Mouse (Mus musculus): ENCODE measurements around the gene Rai14. TPM values are rescaled to one million over a fixed set of nuclear protein-coding genes. Genes with fewer than 3 reads are reported as not detected.

The Rai14 gene
- polyA plus RNA-seq, 1 experiment from 2014 or later: 4.8 TPM

DNA sequence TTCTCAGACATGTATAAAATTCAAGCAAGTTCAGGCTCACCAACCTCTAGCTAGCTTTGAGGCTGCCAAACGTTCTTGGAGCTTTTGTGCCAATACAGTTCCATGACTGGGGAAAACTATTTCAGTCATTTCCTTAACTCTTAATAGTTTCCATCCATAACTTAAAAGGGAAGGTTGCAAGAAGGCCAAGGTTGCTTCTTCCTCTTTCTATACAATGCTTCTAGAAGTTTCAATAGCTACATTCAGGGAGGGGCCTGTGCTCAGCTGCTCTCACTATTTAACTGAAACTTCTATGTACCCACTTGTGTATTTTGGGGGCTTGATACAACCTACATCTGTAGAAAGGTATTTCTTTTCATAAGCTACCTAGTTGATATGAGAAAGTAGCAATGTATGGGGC, 24.9 kb upstream of the Rai14 start:
- H3K36me3 ChIP-seq (replicated peaks; ENCODE audit: insufficient read depth, low read length): no peaks in the 10 kb centered on the region
- H3K4me1 ChIP-seq (ENCODE audit: insufficient read depth): no peaks in the 10 kb centered on the region
- no peaks in the 10 kb centered on the region for H3K9me3 ChIP-seq (ENCODE audit: low read length)
- H3K4me3 ChIP-seq (ENCODE audit: low read depth, low read length): no peak overlapping the region
- no peak overlapping the region for H3K27ac ChIP-seq (ENCODE audit: low read depth)
- TF ChIP-seq EP300 (IDR thresholded peaks at IDR 0.05; ENCODE audit: low read depth): no peak
- TF ChIP-seq CTCF (IDR thresholded peaks at IDR 0.05; ENCODE audit: low read depth): no peak
- DNase-seq: no peak
- H3K4me2 ChIP-seq (ENCODE audit: low read depth, low read length): no peak overlapping the region
- H3K9ac ChIP-seq (replicated peaks): no peak overlapping the region
- no peaks in the 10 kb centered on the region for H3K27me3 ChIP-seq (ENCODE audit: insufficient read depth, low read length)
- ATAC-seq: no peak
- WGBS (ENCODE audit: insufficient replicate concordance): 18% methylated on average over 1 of the region's 1 CpGs

DNA sequence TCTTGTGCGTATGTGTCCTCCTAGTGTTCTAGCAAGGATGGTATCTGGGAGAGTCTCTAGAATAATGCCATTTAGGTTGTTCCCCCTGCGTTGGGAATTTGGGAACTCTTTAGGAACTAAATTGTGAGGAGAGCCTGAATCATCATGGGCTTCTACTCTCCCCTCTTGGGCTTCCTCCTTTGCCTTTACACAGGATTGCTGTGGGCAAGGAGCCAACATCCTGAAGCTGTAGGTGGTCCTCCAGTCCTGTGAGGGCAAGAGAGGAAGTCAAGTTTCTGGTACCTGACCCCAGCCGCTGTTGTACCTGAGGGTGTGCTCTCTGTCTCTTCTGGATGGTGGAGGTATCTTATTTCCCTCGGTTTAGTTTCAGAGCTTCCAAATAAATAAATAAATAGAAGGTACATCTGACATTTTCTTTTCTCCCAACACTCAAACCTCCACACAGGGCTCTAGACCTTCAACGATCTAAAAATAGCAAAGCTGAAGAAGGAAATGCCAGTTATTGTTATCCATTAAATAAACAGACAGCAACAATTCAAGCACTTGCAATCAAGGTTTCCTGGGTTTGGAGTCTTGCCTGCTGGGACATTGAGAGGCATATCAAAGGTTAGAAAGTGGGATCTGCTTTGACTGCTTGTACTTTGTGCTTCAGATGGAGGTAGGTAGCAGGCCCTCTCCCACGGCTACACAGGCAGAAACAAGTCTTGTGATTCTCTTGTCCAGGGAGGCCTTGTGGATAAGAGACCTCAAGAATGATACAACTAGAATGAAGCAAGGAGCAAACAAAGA, 24.1 kb upstream of the Rai14 start:
- H3K27me3 ChIP-seq (ENCODE audit: insufficient read depth, low read length): no peaks in the 10 kb centered on the region
- no peak overlapping the region for H3K9ac ChIP-seq (replicated peaks)
- H3K27ac ChIP-seq (ENCODE audit: low read depth): no peak overlapping the region
- H3K4me1 ChIP-seq (ENCODE audit: insufficient read depth): no peaks in the 10 kb centered on the region
- TF ChIP-seq CTCF (IDR thresholded peaks at IDR 0.05; ENCODE audit: low read depth) (no peak), EP300 (IDR thresholded peaks at IDR 0.05; ENCODE audit: low read depth) (no peak)
- WGBS (ENCODE audit: insufficient replicate concordance): 61% methylated on average over 6 of the region's 6 CpGs
- ATAC-seq (no peak), DNase-seq (no peak)
- no peak overlapping the region for H3K4me3 ChIP-seq (ENCODE audit: low read depth, low read length)
- no peaks in the 10 kb centered on the region for H3K9me3 ChIP-seq (ENCODE audit: low read length)
- H3K36me3 ChIP-seq (replicated peaks; ENCODE audit: insufficient read depth, low read length): no peaks in the 10 kb centered on the region
- H3K4me2 ChIP-seq (ENCODE audit: low read depth, low read length): no peak overlapping the region

DNA sequence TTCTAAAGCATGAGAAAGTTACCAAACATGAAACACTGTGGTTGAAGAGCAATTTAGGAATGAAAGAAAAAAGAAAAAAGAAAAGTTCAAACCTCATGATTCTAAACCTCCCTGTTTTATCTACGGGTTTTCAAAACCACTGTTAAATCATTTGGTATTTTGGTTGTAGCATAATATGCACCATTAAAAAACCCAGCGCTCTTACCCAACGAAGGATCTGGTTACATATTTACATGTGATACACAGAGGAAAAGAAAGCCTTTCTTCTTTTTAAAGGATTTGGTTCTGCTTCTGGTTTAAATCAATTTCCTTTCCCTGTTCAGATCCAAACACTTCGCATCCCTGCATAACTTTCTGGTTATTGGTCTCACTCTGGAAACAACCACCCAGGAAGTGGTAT, 21.5 kb upstream of the Rai14 start:
- DNase-seq (no peak), ATAC-seq (no peak)
- H3K4me1 ChIP-seq (ENCODE audit: insufficient read depth): no peaks in the 10 kb centered on the region
- 70% methylated on average over 4 of the region's 4 CpGs for WGBS (ENCODE audit: insufficient replicate concordance)
- TF ChIP-seq EP300 (IDR thresholded peaks at IDR 0.05; ENCODE audit: low read depth) (no peak), CTCF (IDR thresholded peaks at IDR 0.05; ENCODE audit: low read depth) (no peak)
- H3K27ac ChIP-seq (ENCODE audit: low read depth): no peak overlapping the region
- H3K9me3 ChIP-seq (ENCODE audit: low read length): no peaks in the 10 kb centered on the region
- no peaks in the 10 kb centered on the region for H3K27me3 ChIP-seq (ENCODE audit: insufficient read depth, low read length)
- no peak overlapping the region for H3K4me2 ChIP-seq (ENCODE audit: low read depth, low read length)
- H3K4me3 ChIP-seq (ENCODE audit: low read depth, low read length): no peak overlapping the region
- H3K9ac ChIP-seq (replicated peaks): no peak overlapping the region
- H3K36me3 ChIP-seq (replicated peaks; ENCODE audit: insufficient read depth, low read length): no peaks in the 10 kb centered on the region

DNA sequence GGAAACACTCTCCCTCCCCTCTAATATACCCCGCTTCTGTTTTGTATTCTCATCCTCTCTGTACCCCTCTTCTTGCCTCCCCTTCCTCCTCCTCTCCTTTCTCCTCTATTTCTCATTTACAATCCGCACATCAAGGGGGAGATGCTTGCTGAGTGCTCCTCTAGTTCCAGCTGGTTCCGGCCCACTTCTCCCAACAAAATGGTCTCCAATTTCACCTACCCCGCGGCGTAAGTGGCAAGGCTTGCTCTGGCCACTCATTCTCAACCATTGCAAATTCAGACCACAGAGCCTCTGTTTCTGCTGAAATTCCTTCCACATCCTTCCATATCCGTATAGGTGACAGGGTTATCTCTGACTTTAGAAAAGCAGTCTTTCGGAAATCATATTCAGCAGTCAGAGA, 20.8 kb upstream of the Rai14 start:
- DNase-seq: no peak
- H3K27me3 ChIP-seq (ENCODE audit: insufficient read depth, low read length): no peaks in the 10 kb centered on the region
- H3K4me2 ChIP-seq (ENCODE audit: low read depth, low read length): no peak overlapping the region
- no peaks in the 10 kb centered on the region for H3K9me3 ChIP-seq (ENCODE audit: low read length)
- H3K27ac ChIP-seq (ENCODE audit: low read depth): no peak overlapping the region
- H3K36me3 ChIP-seq (replicated peaks; ENCODE audit: insufficient read depth, low read length): no peaks in the 10 kb centered on the region
- TF ChIP-seq CTCF (IDR thresholded peaks at IDR 0.05; ENCODE audit: low read depth) (no peak), EP300 (IDR thresholded peaks at IDR 0.05; ENCODE audit: low read depth) (no peak)
- 67% methylated on average over 8 of the region's 8 CpGs for WGBS (ENCODE audit: insufficient replicate concordance)
- H3K9ac ChIP-seq (replicated peaks): no peak overlapping the region
- no peak for ATAC-seq
- H3K4me3 ChIP-seq (ENCODE audit: low read depth, low read length): no peak overlapping the region
- H3K4me1 ChIP-seq (ENCODE audit: insufficient read depth): no peaks in the 10 kb centered on the region

DNA sequence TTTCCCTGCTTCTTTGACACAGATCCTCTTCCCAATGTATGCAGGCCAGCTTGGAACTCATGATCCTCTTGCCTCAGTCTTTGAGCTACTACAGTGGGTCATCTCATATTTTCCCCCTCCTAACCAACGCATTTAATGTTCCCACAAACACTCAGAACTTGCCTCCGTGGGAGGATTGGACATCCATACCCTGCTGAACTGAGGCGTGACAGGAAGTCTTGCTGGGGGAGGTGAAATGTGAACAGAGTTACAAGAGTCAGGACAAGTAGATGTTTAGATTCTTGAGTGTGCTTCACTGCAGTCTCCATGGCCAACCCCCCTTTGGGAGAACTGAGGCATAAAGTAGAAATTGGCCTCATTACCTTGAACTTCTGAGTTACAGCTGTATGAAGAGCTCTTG, 17.0 kb upstream of the Rai14 start:
- WGBS (ENCODE audit: insufficient replicate concordance): 72% methylated on average over 3 of the region's 3 CpGs
- Histone ChIP-seq H3K27ac (ENCODE audit: low read depth) (no peak overlapping the region), H3K4me2 (ENCODE audit: low read depth, low read length) (no peak overlapping the region), H3K4me3 (ENCODE audit: low read depth, low read length) (no peak overlapping the region), H3K27me3 (ENCODE audit: insufficient read depth, low read length) (no peaks in the 10 kb centered on the region), H3K4me1 (ENCODE audit: insufficient read depth) (no peaks in the 10 kb centered on the region), H3K9ac (replicated peaks) (no peak overlapping the region), H3K36me3 (replicated peaks; ENCODE audit: insufficient read depth, low read length) (no peaks in the 10 kb centered on the region), H3K9me3 (ENCODE audit: low read length) (no peaks in the 10 kb centered on the region; the same call in 1 of the 2 replicates)
- ATAC-seq (no peak), DNase-seq (no peak)
- TF ChIP-seq CTCF (IDR thresholded peaks at IDR 0.05; ENCODE audit: low read depth): no peak
- no peak for TF ChIP-seq EP300 (IDR thresholded peaks at IDR 0.05; ENCODE audit: low read depth)

DNA sequence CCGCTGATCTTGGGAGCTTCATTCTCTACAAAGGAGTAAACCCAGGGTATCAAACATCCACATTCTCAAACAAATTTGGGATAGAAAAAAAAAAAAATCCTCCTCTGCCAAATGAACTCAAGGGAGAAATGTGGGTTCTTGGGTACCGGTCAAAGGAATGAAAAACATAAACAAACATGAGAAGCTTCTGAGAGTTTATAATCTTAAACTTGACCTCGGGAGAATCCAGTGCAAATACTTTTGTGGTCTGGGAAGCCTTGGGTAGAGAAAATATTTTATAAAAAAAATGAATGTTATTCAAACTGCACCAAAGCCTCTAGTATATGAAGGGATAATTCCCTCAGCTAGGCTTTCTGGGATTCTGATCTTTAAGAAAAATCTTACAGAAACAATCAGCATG, 11.8 kb upstream of the Rai14 start:
- Histone ChIP-seq H3K27ac (ENCODE audit: low read depth) (no peak overlapping the region), H3K9me3 (ENCODE audit: low read length) (no peaks in the 10 kb centered on the region; the same call in 1 of the 2 replicates), H3K27me3 (ENCODE audit: insufficient read depth, low read length) (no peaks in the 10 kb centered on the region), H3K4me2 (ENCODE audit: low read depth, low read length) (no peak overlapping the region), H3K9ac (replicated peaks) (no peak overlapping the region), H3K4me3 (ENCODE audit: low read depth, low read length) (no peak overlapping the region), H3K36me3 (replicated peaks; ENCODE audit: insufficient read depth, low read length) (no peaks in the 10 kb centered on the region), H3K4me1 (ENCODE audit: insufficient read depth) (no peaks in the 10 kb centered on the region)
- 75% methylated on average over 3 of the region's 3 CpGs for WGBS (ENCODE audit: insufficient replicate concordance)
- no peak for ATAC-seq
- TF ChIP-seq EP300 (IDR thresholded peaks at IDR 0.05; ENCODE audit: low read depth) (no peak), CTCF (IDR thresholded peaks at IDR 0.05; ENCODE audit: low read depth) (no peak)
- DNase-seq: no peak

Data from liver, postnatal 0 days (tissue).